Mouse (Mus musculus): ENCODE results near the gene Adora2a. TPM values are rescaled to one million over a fixed set of nuclear protein-coding genes. Genes with fewer than 3 reads are reported as not detected.

Gene Adora2a
- polyA plus RNA-seq, 1 experiment, result 1.3 TPM

GRCm38 (mm10) chr10:75378688-75379087 lies 62.0 kb downstream of the Adora2a start:
- Histone ChIP-seq H3K27me3 (ENCODE audit: control insufficient read depth, insufficient read depth, insufficient read length) (no peaks in the 10 kb centered on the region), H3K36me3 (ENCODE audit: control insufficient read depth, insufficient read depth) (no peaks in the 10 kb centered on the region), H3ac (ENCODE audit: control insufficient read depth, insufficient read length) (no peak overlapping the region), H3K4me2 (ENCODE audit: low read depth) (peak overlapping the region; percentile 65), H3K4me3 (no peak overlapping the region), H3K79me2 (ENCODE audit: control insufficient read depth, insufficient read depth) (no peaks in the 10 kb centered on the region)
- TF ChIP-seq MYOD1 (IDR thresholded peaks at IDR 0.05; ENCODE audit: control insufficient read depth in 1 of 3, insufficient read length in 2 of 3, low read depth in 2 of 3) (peak in 2 of 3 experiments; percentile 34 to 74), TCF3 (IDR thresholded peaks at IDR 0.05; ENCODE audit: insufficient read length, low read depth) (no peak), MYOG (IDR thresholded peaks at IDR 0.05; ENCODE audit: control insufficient read depth in 1 of 3, insufficient read depth in 1 of 3, insufficient read length in 2 of 3, low read depth in 2 of 3) (peak; percentile 26 to 83 (median 53)), USF1 (IDR thresholded peaks at IDR 0.05; ENCODE audit: low read depth) (no peak)

Other genes starting within 250 kb of the Adora2a start
- gene Specc1l, start 104.8 kb upstream of the Adora2a start, polyA plus RNA-seq (2012; fragmentation: generic; extraction: Trizol), result 20.4 TPM
- 0.04 TPM for gene Upb1, start 84.2 kb downstream of the Adora2a start, polyA plus RNA-seq (2012; fragmentation: generic; extraction: Trizol)
- gene Snrpd3, start 200.7 kb downstream of the Adora2a start, polyA plus RNA-seq (2012; fragmentation: generic; extraction: Trizol), result 195 TPM
- 17.5 TPM for gene Gucd1, start 201.1 kb downstream of the Adora2a start, polyA plus RNA-seq (2012; fragmentation: generic; extraction: Trizol)
- 1.1 TPM for gene Lrrc75b, start 243.5 kb downstream of the Adora2a start, polyA plus RNA-seq (2012; fragmentation: generic; extraction: Trizol)
- 0.06 TPM for gene Ggt1, start 244.7 kb downstream of the Adora2a start, polyA plus RNA-seq (2012; fragmentation: generic; extraction: Trizol)

Data from myocyte (in vitro differentiated cells).